Mouse (Mus musculus) C2C12 (cell line): Measurements from ENCODE around the gene Pced1b. TPM values are rescaled to one million over a fixed set of nuclear protein-coding genes. Genes with fewer than 3 reads are reported as not detected.

ENCODE experiments used
- H3K27me3 ChIP-seq: one replicate; pipeline ENCODE4 v1.6.1; 2011; ENCODE audit not compliant: control insufficient read depth, insufficient read depth, insufficient read length
- H3K36me3 ChIP-seq: one replicate; pipeline ENCODE4 v1.6.1; 2011; ENCODE audit not compliant: control insufficient read depth, insufficient read depth
- H3K4me3 ChIP-seq: one replicate; pipeline ENCODE4 v1.5.1; 2011; ENCODE audit warnings: mild to moderate bottlenecking, control low read depth; ENCODE audit not compliant: poor library complexity, insufficient read depth, severe bottlenecking
- H3K79me2 ChIP-seq: one replicate; pipeline ENCODE4 v1.6.1; 2011; ENCODE audit not compliant: control insufficient read depth, insufficient read depth
- H3K79me3 ChIP-seq: one replicate; pipeline ENCODE4 v1.6.1; 2011; ENCODE audit warnings: low read depth, control low read depth
- H3ac ChIP-seq: one replicate; pipeline ENCODE3; 2011; ENCODE audit warnings: low read depth; ENCODE audit not compliant: control insufficient read depth, insufficient read length
- CEBPB ChIP-seq: IDR thresholded peaks from one replicate; pipeline ENCODE4 v1.6.1; 2011; ENCODE audit warnings: low read depth, mild to moderate bottlenecking, control low read depth, moderate library complexity
- CTCF ChIP-seq: IDR thresholded peaks from one replicate; pipeline ENCODE4 v1.5.1; 2011; ENCODE audit not compliant: control insufficient read depth, insufficient read depth, insufficient read length
- FOSL1 ChIP-seq: IDR thresholded peaks from one replicate; pipeline ENCODE4 v1.8.0; 2011; ENCODE audit warnings: mild to moderate bottlenecking, low read length; ENCODE audit not compliant: poor library complexity, insufficient read depth, severe bottlenecking
- MAX ChIP-seq: IDR thresholded peaks from one replicate; pipeline ENCODE4 v1.6.1; 2011; ENCODE audit warnings: mild to moderate bottlenecking, control low read depth
- MYOD1 ChIP-seq: IDR thresholded peaks from one replicate; pipeline ENCODE4 v1.6.1; 2011; ENCODE audit warnings: low read depth; ENCODE audit not compliant: control insufficient read depth, insufficient read length
- MYOG ChIP-seq: IDR thresholded peaks from one replicate; pipeline ENCODE4 v1.6.1; 2011; ENCODE audit not compliant: control insufficient read depth, insufficient read length; ENCODE audit errors: extremely low read depth
- USF1 ChIP-seq: IDR thresholded peaks from one replicate; pipeline ENCODE4 v1.6.1; 2011; ENCODE audit warnings: low read depth, mild to moderate bottlenecking, control low read depth, moderate library complexity
- polyA plus RNA-seq: library from polyadenylated mRNA; unstranded; fragments of >200 nt; fragmentation: generic; extraction: Trizol; gene quantifications from one replicate; pipeline ENCODE4 v1.2.1, GENCODE M21; 2012; ENCODE audit warnings: missing spikeins

Pced1b gene
- polyA plus RNA-seq, 1 experiment, result 0.32 TPM

GRCm38 (mm10) chr15:97397793-97398192 is 150.9 kb downstream of the Pced1b start:
- no peaks in the 10 kb centered on the region for H3K27me3 ChIP-seq
- TF ChIP-seq MYOD1, result no peak
- no peak for TF ChIP-seq MAX
- no peak for TF ChIP-seq CEBPB
- TF ChIP-seq FOSL1, result no peak
- TF ChIP-seq CTCF, result no peak
- no peak for TF ChIP-seq MYOG
- no peak for TF ChIP-seq USF1
- no peaks in the 10 kb centered on the region for H3K79me3 ChIP-seq
- H3K36me3 ChIP-seq, result no peaks in the 10 kb centered on the region
- H3K79me2 ChIP-seq, result no peaks in the 10 kb centered on the region
- no peak overlapping the region for H3K4me3 ChIP-seq
- no peak overlapping the region for H3ac ChIP-seq

DNA sequence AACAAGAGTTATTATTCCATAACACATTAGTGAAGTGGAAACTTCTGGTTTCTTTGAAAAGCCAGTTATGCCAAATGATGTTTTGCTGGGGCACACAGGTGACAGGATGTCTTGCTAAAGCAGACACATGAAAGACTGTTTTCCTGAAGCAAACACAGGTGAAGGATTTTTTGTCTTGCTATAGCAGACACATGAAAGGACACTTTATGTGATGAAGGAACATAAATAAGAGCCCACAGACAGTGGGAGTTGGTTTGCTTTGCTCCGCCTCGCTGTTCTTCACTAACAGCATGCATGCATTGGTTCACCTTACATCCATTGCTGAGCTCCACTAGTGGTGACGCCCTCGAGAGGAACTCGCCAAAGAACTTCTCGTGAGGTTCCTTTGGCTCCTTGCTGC is 154.0 kb downstream of the Pced1b start:
- Histone ChIP-seq H3K79me3 (no peaks in the 10 kb centered on the region), H3K36me3 (no peaks in the 10 kb centered on the region), H3K79me2 (no peaks in the 10 kb centered on the region), H3ac (no peak overlapping the region), H3K4me3 (no peak overlapping the region), H3K27me3 (no peaks in the 10 kb centered on the region)
- TF ChIP-seq CTCF (no peak), CEBPB (no peak), USF1 (no peak), FOSL1 (no peak), MYOG (no peak), MYOD1 (no peak), MAX (no peak)

- Histone ChIP-seq H3K36me3 (no peaks in the 10 kb centered on the region), H3K79me2 (no peaks in the 10 kb centered on the region), H3ac (no peak overlapping the region), H3K27me3 (no peaks in the 10 kb centered on the region), H3K4me3 (no peak overlapping the region), H3K79me3 (no peaks in the 10 kb centered on the region)
- TF ChIP-seq FOSL1 (no peak), MYOG (no peak), CEBPB (no peak)
Observed at GRCm38 (mm10) chr15:97404483-97404882, 157.6 kb downstream of the Pced1b start.

- Histone ChIP-seq H3K79me2 (no peaks in the 10 kb centered on the region), H3K79me3 (no peaks in the 10 kb centered on the region), H3K4me3 (no peak overlapping the region), H3K27me3 (no peaks in the 10 kb centered on the region), H3K36me3 (no peaks in the 10 kb centered on the region), H3ac (no peak overlapping the region)
- no peak for TF ChIP-seq MYOD1
- no peak for TF ChIP-seq MYOG
- no peak for TF ChIP-seq USF1
- no peak for TF ChIP-seq CTCF
Observed at GRCm38 (mm10) chr15:97404998-97405397, 158.1 kb downstream of the Pced1b start.

GRCm38 (mm10) chr15:97406105-97406504 is 159.2 kb downstream of the Pced1b start:
- no peaks in the 10 kb centered on the region for H3K79me2 ChIP-seq
- TF ChIP-seq USF1 (no peak), CTCF (no peak), CEBPB (no peak), MYOG (no peak), FOSL1 (no peak), MAX (no peak), MYOD1 (no peak)
- no peak overlapping the region for H3K4me3 ChIP-seq
- H3K36me3 ChIP-seq, result no peaks in the 10 kb centered on the region
- H3K27me3 ChIP-seq, result no peaks in the 10 kb centered on the region
- no peak overlapping the region for H3ac ChIP-seq
- H3K79me3 ChIP-seq, result no peaks in the 10 kb centered on the region

DNA sequence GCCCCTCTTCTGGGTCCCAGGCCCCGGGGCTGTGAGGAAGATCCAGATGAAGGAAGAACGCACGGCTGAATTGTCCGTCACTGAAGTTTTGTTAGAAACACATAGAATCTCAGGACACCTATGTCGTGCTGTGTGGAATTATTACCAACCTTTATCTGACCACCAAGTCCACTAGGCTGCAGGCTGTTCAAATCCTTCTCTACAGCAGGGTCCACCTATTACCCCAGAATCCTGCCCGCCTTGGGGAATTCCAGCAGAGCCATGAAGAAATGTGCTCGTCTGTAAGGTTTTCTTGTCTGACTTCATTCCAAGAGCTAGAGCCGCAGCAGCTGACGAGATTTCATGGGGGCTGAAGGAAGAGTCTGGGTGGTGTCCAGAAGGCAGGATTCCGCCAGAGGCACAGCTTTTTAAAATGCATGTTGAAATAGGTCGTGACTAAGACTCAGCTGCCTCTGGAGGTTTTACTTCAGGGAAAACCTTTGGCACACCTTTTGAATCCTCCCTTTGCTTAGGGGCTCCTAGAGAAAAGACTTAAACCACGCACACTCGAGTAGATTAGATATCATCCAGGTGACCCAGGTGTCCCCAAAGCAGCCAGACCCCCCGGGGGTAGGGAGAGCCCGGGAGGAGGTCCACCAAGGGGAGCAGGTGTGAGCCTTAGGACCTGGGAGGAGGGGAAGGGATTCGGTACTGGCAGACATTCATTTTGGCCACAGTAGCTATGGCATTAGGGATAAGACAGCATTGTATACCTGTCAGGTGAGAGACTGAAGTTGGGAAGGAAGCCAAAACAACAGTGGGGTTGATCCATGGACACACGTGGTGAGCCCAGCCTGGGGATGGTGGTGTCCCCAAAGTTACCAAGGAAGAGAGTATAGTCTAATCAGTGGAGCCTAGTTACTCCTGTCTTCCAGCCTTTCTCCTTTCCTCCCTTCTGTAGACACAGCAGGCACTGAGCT is 160.9 kb downstream of the Pced1b start:
- Histone ChIP-seq H3K79me3 (no peaks in the 10 kb centered on the region), H3ac (no peak overlapping the region), H3K4me3 (no peak overlapping the region), H3K79me2 (no peaks in the 10 kb centered on the region), H3K36me3 (no peaks in the 10 kb centered on the region), H3K27me3 (no peaks in the 10 kb centered on the region)
- no peak for TF ChIP-seq USF1
- TF ChIP-seq MYOD1, result no peak
- TF ChIP-seq FOSL1, result no peak
- no peak for TF ChIP-seq CEBPB
- no peak for TF ChIP-seq MAX
- no peak for TF ChIP-seq MYOG
- no peak for TF ChIP-seq CTCF
